Mouse (Mus musculus): ENCODE measurements around the gene Olfr128. TPM values are rescaled to one million over a fixed set of nuclear protein-coding genes. Genes with fewer than 3 reads are reported as not detected.
"Not testable (repeated sequence)": the region's sequence is repeated elsewhere in the genome, so short reads cannot be mapped to it uniquely, and the experiment has no call there.

The Olfr128 gene
- not detected for total RNA-seq (2021)
- long read RNA-seq, experiment 1 = 0 reads
- long read RNA-seq, experiment 2 = 0 reads

GRCm38 (mm10) chr17:37920248-37920647 lies at the start of gene Olfr128:
Olfr128 (plus strand) TSS chr17:37920548.
- no peak for DNase-seq

- DNase-seq = no peak
Measured at GRCm38 (mm10) chr17:37873830-37874229, 46.5 kb upstream of the Olfr128 start.

DNA sequence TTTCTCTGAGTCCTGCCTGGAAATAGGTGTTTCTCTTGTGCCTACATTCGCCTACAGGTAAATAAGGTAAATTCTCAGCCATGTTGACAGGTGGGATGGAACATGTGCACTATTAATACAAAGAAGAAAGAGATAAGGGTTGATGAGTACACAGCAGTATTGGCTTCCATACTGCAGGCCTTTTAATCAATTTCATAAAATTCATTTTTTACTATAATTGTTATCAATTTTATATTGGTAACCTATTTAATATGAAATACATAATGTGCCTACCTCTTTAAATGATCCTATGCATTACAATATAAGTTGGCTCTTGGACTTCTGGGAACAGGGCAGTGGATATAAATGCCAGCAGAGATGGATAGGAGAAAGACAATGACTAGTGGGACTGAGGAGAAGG lies 20.2 kb upstream of the Olfr128 start, which contains the start of gene Olfr127:
Gene Olfr127 (plus strand): TSS at position 301 of the 400 bp plus-strand sequence.
- no peak for DNase-seq

DNA sequence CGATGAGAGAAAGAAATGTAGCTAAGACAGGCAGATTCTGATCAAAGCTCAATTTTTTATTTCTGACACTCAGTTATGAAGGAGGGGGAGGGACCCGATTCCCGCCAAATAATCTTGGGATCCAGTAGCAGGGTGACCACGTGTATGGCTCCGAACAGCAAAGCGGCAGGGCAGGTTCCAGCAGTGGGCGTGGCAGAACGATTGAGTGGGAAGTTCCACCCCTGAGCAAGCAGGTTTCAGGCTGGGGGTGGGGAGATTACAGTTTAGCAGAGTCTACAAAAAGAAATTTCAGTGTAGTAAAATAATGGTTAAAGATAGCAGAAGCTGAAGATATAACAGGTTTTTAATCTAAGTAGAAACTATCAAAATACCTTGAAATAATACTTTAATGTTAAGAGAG lies 13.5 kb upstream of the Olfr128 start:
- not testable (repeated sequence) for DNase-seq

- DNase-seq = no peak
Measured at GRCm38 (mm10) chr17:37952979-37953378, 32.6 kb downstream of the Olfr128 start, which contains the start of gene Olfr761. Olfr761 (minus strand) TSS chr17:37953079.

- no peak for DNase-seq
Measured at GRCm38 (mm10) chr17:37973591-37973990, 53.2 kb downstream of the Olfr128 start.

Other genes starting within 250 kb of the Olfr128 start
- gene Olfr119, start 224.0 kb upstream of the Olfr128 start, total RNA-seq (2021) = not detected
- gene Olfr120, start 198.7 kb upstream of the Olfr128 start, total RNA-seq (2021) = not detected
- not detected for gene Olfr121, start 171.7 kb upstream of the Olfr128 start, total RNA-seq (2021)
- gene Olfr122, start 151.9 kb upstream of the Olfr128 start, total RNA-seq (2021) = not detected
- not detected for gene Olfr123, start 127.0 kb upstream of the Olfr128 start, total RNA-seq (2021)
- not detected for gene Olfr124, start 120.7 kb upstream of the Olfr128 start, total RNA-seq (2021)
- gene Olfr125, start 87.6 kb upstream of the Olfr128 start, total RNA-seq (2021) = not detected
- not detected for gene Olfr126, start 73.1 kb upstream of the Olfr128 start, total RNA-seq (2021)
- gene Olfr127, start 20.1 kb upstream of the Olfr128 start, total RNA-seq (2021) = not detected
- gene Olfr761, start 32.5 kb downstream of the Olfr128 start, total RNA-seq (2021) = not detected
- gene Olfr129, start 139.5 kb downstream of the Olfr128 start, total RNA-seq (2021) = not detected
- not detected for gene Olfr130, start 143.4 kb downstream of the Olfr128 start, total RNA-seq (2021)
- gene Olfr131, start 168.1 kb downstream of the Olfr128 start, total RNA-seq (2021) = not detected
- not detected for gene Olfr132, start 214.0 kb downstream of the Olfr128 start, total RNA-seq (2021)
- not detected for gene Olfr133, start 224.7 kb downstream of the Olfr128 start, total RNA-seq (2021)